Mouse (Mus musculus): ENCODE data around the gene Ggt5.

Ggt5 gene

GRCm38 (mm10) chr10:75568029-75568428, 21.1 kb upstream of the Ggt5 start:
- DNase-seq (ENCODE audit: low spot score in 2 of 2), result no peak

- no peak for DNase-seq (ENCODE audit: low spot score in 2 of 2)
Observed at GRCm38 (mm10) chr10:75568441-75568840, 20.7 kb upstream of the Ggt5 start.

GRCm38 (mm10) chr10:75568851-75569250, 20.3 kb upstream of the Ggt5 start:
- DNase-seq (ENCODE audit: low spot score in 2 of 2), result no peak

GRCm38 (mm10) chr10:75570981-75571657, 18.0 kb upstream of the Ggt5 start:
- no peak for DNase-seq (ENCODE audit: low spot score in 2 of 2)

DNA sequence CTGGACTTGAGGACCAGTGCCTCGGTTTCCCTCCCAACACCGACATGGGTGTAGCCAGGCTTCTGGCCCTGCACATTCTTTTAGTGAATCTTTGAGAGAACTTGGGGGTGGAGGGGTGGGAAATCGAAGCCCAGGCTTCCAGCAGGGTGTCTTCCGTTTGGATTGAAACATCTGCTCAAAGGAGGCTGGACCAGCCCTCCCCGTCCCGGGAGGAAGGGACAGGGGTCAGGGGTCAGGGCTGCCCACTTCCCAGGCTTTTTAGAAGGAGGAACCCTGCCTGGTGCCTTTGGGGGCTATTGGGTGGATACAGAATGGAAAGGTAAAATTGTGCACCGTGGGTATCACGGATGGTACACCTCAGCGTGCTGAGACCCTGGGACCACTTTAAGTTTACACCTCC, 17.2 kb upstream of the Ggt5 start:
- no peak for DNase-seq (ENCODE audit: low spot score in 2 of 2)

- no peak for DNase-seq (ENCODE audit: low spot score in 2 of 2)
Observed at GRCm38 (mm10) chr10:75573181-75573580, 16.0 kb upstream of the Ggt5 start.

DNA sequence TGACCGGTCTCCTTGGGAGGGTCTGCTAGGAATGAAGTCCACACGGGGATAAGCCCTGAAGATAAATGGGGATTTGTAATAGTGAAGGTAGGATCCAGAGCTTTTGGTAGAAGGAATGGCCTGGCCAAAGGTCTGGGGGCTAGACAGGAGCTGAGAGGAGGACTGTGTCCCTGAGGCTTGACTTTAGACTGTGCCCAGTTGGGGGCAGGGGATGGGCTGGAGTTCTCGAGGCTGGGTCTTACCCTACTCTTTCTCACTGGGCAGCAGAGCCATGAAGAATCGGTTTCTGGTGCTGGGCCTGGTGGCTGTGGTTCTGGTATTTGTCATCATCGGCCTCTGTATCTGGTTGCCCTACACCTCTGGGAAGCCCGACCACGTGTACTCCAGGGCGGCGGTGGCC, 15.2 kb upstream of the Ggt5 start:
- DNase-seq (ENCODE audit: low spot score in 2 of 2), result no peak

GRCm38 (mm10) chr10:75579129-75579528, 10.0 kb upstream of the Ggt5 start:
- DNase-seq (ENCODE audit: low spot score in 2 of 2), result no peak

GRCm38 (mm10) chr10:75585876-75586552, 3.1 kb upstream of the Ggt5 start:
- DNase-seq (ENCODE audit: low spot score in 2 of 2), result peak; percentile 22 to 93

- no peak for DNase-seq (ENCODE audit: low spot score in 2 of 2)
Observed at GRCm38 (mm10) chr10:75586553-75586879, 2.6 kb upstream of the Ggt5 start.

- no peak for DNase-seq (ENCODE audit: low spot score in 2 of 2)
Observed at GRCm38 (mm10) chr10:75587781-75588180, 1.4 kb upstream of the Ggt5 start.

DNA sequence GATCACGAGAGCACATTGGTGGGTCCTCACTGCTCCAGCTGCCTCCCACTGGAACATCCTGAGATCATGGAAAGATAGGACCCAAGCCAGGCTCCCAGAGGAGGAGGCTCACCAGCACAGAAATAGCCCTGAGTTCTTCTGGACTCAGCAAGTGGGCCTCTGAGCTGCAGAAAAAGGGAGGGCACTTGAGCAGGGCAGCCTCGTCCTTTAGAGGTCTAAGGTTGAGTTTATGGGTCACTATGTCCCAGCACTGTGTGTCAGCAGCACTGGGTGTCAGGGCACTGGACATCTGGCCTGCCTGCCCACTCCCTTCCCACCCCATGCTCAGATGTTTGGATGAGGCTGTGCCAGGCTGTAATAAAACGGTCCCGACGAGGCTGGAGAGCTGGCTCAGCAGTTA, 804 bp upstream of the Ggt5 start:
- no peak for DNase-seq (ENCODE audit: low spot score in 2 of 2)

GRCm38 (mm10) chr10:75589651-75590050, 511 bp downstream of the Ggt5 start:
- no peak for DNase-seq (ENCODE audit: low spot score in 2 of 2)

DNA sequence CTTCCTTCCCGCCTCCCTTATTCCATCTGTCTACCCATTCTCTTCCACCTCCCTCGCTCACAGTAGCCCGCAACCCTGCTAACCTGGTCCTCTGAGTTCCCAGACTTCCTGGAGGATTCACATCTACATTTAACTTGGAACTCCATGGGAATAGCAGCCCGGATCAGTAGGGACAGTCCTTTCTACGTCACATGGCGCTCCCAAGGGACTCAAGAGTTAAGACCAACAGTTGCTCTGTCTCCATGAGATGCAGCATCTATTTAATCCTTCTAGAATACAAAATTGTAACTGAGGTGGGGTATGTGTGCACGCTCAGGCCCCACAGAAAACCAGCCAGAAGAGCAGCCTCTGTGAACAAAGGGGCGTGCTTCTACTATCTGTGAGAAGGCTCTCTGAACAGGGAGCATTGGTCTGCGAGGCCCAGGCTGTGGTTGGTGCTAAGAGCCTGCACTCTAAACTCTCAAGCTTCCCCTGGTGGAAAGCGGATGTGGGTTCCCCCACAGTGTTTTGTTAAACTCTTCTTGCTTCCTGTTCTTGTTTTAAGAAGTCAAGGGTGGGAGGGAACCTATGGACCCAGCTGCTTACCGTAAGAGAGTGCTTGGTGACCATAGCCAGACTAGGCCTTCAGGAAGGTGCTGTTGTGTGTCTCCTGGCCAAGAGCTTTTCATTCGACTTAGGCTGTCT, 2.2 kb downstream of the Ggt5 start:
- peak in 1 of 2 experiments; percentile 24 for DNase-seq (ENCODE audit: low spot score in 2 of 2)

DNA sequence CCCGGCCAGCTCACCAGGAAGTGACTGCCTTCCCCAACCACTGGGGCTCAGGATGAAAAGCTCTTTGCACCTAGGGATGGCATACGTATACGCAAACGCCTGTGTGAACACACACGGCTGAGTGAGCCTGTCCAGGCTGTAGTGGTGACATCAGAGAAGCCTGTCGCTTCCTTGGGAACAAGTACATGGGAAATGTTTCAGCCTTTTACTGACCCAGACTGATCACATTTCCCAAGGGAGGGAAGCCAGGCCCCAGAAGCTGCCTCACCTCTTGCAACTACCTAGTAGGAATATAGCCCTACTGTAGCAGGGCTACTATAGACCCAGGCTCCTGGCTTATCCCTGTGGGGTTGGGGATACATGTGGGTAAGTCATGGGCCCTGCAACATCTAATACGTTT, 3.4 kb downstream of the Ggt5 start:
- DNase-seq (ENCODE audit: low spot score in 2 of 2), result no peak

GRCm38 (mm10) chr10:75595981-75596380, 6.8 kb downstream of the Ggt5 start:
- no peak for DNase-seq (ENCODE audit: low spot score in 2 of 2)

DNA sequence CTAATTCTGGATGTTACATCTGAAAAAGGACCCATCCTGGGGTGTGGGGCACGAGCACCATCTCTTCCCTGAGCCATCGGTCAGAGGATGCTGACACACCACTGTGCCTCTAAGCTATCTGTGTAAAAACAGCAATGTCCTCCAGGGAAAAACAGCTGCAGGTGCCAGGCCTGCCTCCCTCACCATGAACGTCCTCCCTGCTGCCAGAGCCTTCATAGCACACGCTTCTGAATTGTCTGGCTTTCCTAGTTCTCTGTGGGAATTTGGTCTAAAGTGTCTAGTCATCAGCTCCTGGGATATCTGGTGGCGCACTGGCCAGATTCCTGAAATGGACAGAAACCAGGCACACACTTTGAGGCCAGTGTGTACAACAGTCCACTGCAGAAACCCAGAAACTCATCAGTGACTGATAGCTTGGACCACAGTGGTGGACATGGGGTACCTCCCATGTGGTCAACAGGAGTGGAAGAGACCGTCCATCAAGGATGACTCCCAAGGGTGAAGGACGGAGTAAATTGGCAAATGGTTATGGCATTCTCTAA, 11.1 kb downstream of the Ggt5 start:
- DNase-seq (ENCODE audit: low spot score in 2 of 2), result no peak

DNA sequence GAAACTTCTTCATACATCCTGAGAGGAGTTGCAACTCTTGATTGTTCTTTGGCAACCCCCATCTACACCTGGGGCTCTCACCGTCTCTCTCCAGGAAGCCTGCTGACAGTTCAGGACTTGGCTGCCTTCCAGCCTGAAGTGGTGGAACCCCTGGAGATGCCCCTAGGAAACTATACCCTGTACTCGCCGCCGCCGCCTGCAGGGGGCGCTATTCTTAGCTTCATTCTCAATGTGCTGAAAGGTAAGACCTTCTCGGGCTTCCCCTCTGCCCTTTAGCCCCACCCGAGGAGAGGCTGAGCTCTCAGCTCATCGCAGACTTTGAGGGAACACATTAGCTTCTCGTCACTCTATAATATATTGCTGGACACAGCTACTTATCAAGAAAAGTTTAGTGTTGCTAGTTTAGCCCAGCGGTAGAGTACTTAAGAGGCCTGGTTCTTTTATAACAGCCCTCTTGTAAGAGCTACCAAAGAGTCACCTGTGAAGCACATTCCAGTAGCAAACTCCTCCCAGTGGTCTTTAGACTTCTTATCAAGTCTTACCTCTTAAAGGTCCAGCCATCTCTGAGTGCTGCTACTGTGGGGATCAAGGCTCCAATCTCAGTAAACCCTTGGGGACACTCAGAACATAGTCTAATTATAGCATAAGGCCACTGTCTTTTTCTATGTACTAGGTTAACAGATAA, 16.2 kb downstream of the Ggt5 start:
- no peak for DNase-seq (ENCODE audit: low spot score in 2 of 2)

DNA sequence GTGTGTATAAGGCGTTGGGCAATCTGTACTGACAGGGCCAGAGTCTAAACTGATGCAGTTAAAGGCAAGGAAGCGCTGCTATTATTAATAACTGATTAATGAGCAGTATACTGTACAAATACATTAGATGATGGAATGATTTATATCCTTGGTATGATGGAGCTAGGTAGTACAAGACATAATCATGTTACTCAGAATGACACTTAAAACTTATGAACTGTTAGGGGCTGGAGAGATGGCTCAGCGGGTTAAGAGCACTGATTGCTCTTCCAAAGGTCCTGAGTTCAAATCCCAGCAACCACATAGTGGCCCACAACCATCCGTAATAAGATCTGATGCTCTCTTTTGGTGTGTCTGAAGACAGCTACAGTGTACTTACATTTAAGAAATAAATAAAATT, 18.1 kb downstream of the Ggt5 start:
- DNase-seq (ENCODE audit: low spot score in 2 of 2), result no peak

- DNase-seq (ENCODE audit: low spot score in 2 of 2), result no peak
Observed at GRCm38 (mm10) chr10:75608975-75609374, 19.8 kb downstream of the Ggt5 start.

- no peak for DNase-seq (ENCODE audit: low spot score in 2 of 2)
Observed at GRCm38 (mm10) chr10:75610486-75610885, 21.3 kb downstream of the Ggt5 start.

- no peak for DNase-seq (ENCODE audit: low spot score in 2 of 2)
Observed at GRCm38 (mm10) chr10:75616044-75616443, 26.9 kb downstream of the Ggt5 start.

All from left cerebral cortex, adult 9 months (tissue).